Comparison of ENCODE assay signal across 24 mouse cellular contexts in genomic region chr1:172697844-172698243, GRCm38 (mm10). TPM values are rescaled to one million over a fixed set of nuclear protein-coding genes. Genes with fewer than 3 reads are reported as not detected.
DNase-seq lines count a peak whose midpoint lies in the region; ATAC-seq and TF ChIP-seq lines count a peak whose summit lies in the region.
"Had no signal": no experiment of that assay in that cellular context is flagged by ENCODE, and none has a peak within 500 bp of the region (broad histone marks: within the 10 kb centered on the region; RNA-seq: fewer than 3 reads in every experiment).

Gene Crp, plus strand, starts transcription at chr1:172698055.

- TF ChIP-seq EP300 in liver, embryonic 14.5 days (IDR thresholded peaks at IDR 0.05; ENCODE audit: low read depth) = no peak

- no peak for DNase-seq in adrenal gland, postnatal 14 days
- DNase-seq in adrenal gland, adult 2 months = no peak
- DNase-seq in liver, embryonic 14.5 days (ENCODE audit: low read depth in 3 of 3, low spot score in 3 of 3) = no peak
- DNase-seq in mesoderm, embryonic 11.5 days (ENCODE audit: low read depth, low spot score) = peak; percentile 28
- DNase-seq in right cerebral cortex, postnatal 14 days = no peak
- DNase-seq in cerebellum, postnatal 25 days = no peak
- DNase-seq: adrenal gland, postnatal 36 days; cerebellum, adult 11 months; cerebellum, adult 8-10 months; cerebellum, postnatal 14 days; gastrocnemius, postnatal 36 days; heart, adult 18-20 months; heart, postnatal 10 days had no signal

- H3K4me2 ChIP-seq in intestine, embryonic 15.5 days (replicated peaks) = no peak within 1 kb of the TSS
- peak within 1 kb of the TSS; percentile 33 for H3K4me2 ChIP-seq in liver, embryonic 14.5 days (ENCODE audit: low read depth)
- H3K4me2 ChIP-seq: embryonic facial prominence, embryonic 12.5 days; forebrain, embryonic 15.5 days; hindbrain, embryonic 13.5 days had no signal

- H3K36me3 ChIP-seq in intestine, embryonic 15.5 days = no peaks in the 10 kb centered on the region
- no peaks in the 10 kb centered on the region for H3K36me3 ChIP-seq in liver, embryonic 14.5 days (replicated peaks; ENCODE audit: control insufficient read depth, insufficient read depth, low read depth)
- H3K36me3 ChIP-seq: embryonic facial prominence, embryonic 12.5 days; forebrain, embryonic 15.5 days; heart, embryonic 10.5 days; hindbrain, embryonic 13.5 days had no signal

- no peak within 1 kb of the TSS for H3K27ac ChIP-seq in intestine, embryonic 15.5 days
- H3K27ac ChIP-seq in liver, embryonic 14.5 days = no peak within 1 kb of the TSS
- H3K27ac ChIP-seq: embryonic facial prominence, embryonic 12.5 days; forebrain, embryonic 15.5 days; heart, embryonic 10.5 days; hindbrain, embryonic 13.5 days had no signal

- TF ChIP-seq CTCF in liver, embryonic 14.5 days (IDR thresholded peaks at IDR 0.05; ENCODE audit: low read depth) = no peak

- no peak within 1 kb of the TSS for H3K4me3 ChIP-seq in intestine, embryonic 15.5 days (replicated peaks)
- peak within 1 kb of the TSS in 1 of 2 experiments; percentile 16; a peak in 1 of 4 replicates for H3K4me3 ChIP-seq in liver, embryonic 14.5 days (ENCODE audit: insufficient read depth in 1 of 2, low read depth in 2 of 2, low read length in 2 of 2)
- H3K4me3 ChIP-seq: embryonic facial prominence, embryonic 12.5 days; forebrain, embryonic 15.5 days; heart, embryonic 10.5 days; hindbrain, embryonic 13.5 days had no signal

- no peaks in the 10 kb centered on the region for H3K27me3 ChIP-seq in intestine, embryonic 15.5 days (replicated peaks)
- no peaks in the 10 kb centered on the region for H3K27me3 ChIP-seq in liver, embryonic 14.5 days (ENCODE audit: control insufficient read depth, insufficient read depth, low read length)
- H3K27me3 ChIP-seq: embryonic facial prominence, embryonic 12.5 days; forebrain, embryonic 15.5 days; hindbrain, embryonic 13.5 days had no signal

- no peaks in the 10 kb centered on the region for H3K4me1 ChIP-seq in intestine, embryonic 15.5 days (replicated peaks)
- H3K4me1 ChIP-seq in liver, embryonic 14.5 days (replicated peaks; ENCODE audit: control insufficient read depth in 2 of 2, insufficient read depth in 2 of 2, low read length in 1 of 2) = no peaks in the 10 kb centered on the region
- H3K4me1 ChIP-seq: embryonic facial prominence, embryonic 12.5 days; forebrain, embryonic 15.5 days; heart, embryonic 10.5 days; hindbrain, embryonic 13.5 days had no signal

- H3K9ac ChIP-seq in intestine, embryonic 15.5 days = no peak within 1 kb of the TSS
- no peak within 1 kb of the TSS for H3K9ac ChIP-seq in liver, embryonic 14.5 days (replicated peaks)
- H3K9ac ChIP-seq: embryonic facial prominence, embryonic 12.5 days; forebrain, embryonic 15.5 days; hindbrain, embryonic 13.5 days had no signal

- no peaks in the 10 kb centered on the region for H3K9me3 ChIP-seq in intestine, embryonic 15.5 days
- no peaks in the 10 kb centered on the region for H3K9me3 ChIP-seq in liver, embryonic 14.5 days (ENCODE audit: control insufficient read depth, low read length)
- H3K9me3 ChIP-seq: embryonic facial prominence, embryonic 12.5 days; forebrain, embryonic 15.5 days; heart, embryonic 10.5 days; hindbrain, embryonic 13.5 days had no signal

- ATAC-seq in intestine, embryonic 15.5 days = peak; percentile 72
- peak; percentile 39; the same call in 1 of the 2 replicates for ATAC-seq in liver, embryonic 14.5 days (ENCODE audit: insufficient read depth)
- ATAC-seq: forebrain, embryonic 15.5 days had no signal

- WGBS in intestine, embryonic 15.5 days = 36% methylated on average over 4 of the region's 4 CpGs
- WGBS in liver, embryonic 14.5 days (ENCODE audit: insufficient replicate concordance) = 52% methylated on average over 4 of the region's 4 CpGs

RNA-seq across cellular contexts. Expression of gene Crp, which starts in this region (rescaled TPM):
- 1.4 and 32.1 TPM in 2 replicates for total RNA-seq in adrenal gland, postnatal 14 days (2021)
- 1 to 10 TPM in 1 of 2 experiments, not detected in 1; 1.0 TPM for total RNA-seq in adrenal gland, adult 2 months (2021)
- not detected in 2 replicates for polyA plus RNA-seq in adrenal gland, adult 2 months (2012; rRNA removed)
- polyA plus RNA-seq in intestine, embryonic 15.5 days (2015; fragmentation: Nextera tagmentation; extraction: Ambion mirVana) = 1.5 and 1.6 TPM in 2 replicates
- 10.8 and 13.5 TPM in 2 replicates for polyA plus RNA-seq in liver, embryonic 14.5 days (2012; rRNA removed)
- 39.0 and 39.9 TPM in 2 replicates for polyA plus RNA-seq in liver, embryonic 14.5 days (2014; fragmentation: Nextera tagmentation; extraction: Ambion mirVana)
- total RNA-seq: heart, postnatal 10 days; hematopoietic stem cell, adult 5-6 weeks; MEL had no signal
- polyA plus RNA-seq: C2C12; cortical plate, adult 2 months; embryonic facial prominence, embryonic 12.5 days; forebrain, embryonic 11.5 days; forebrain, embryonic 15.5 days; heart, embryonic 14.5 days had no signal
